Mouse (Mus musculus) erythroblast, embryonic 14.5 days (primary cell): ENCODE measurements around the gene Pum1. TPM values are rescaled to one million over a fixed set of nuclear protein-coding genes. Genes with fewer than 3 reads are reported as not detected.
A peak's percentile ranks its signal among the peaks of the same experiment; 100 is the strongest.
"Not testable (repeated sequence)": the region's sequence is repeated elsewhere in the genome, so short reads cannot be mapped to it uniquely, and the experiment has no call there.

Experiments
- H3K27me3 ChIP-seq: 2 replicates; pipeline ENCODE4 v1.6.1; 2012; ENCODE audit warnings: inconsistent platforms; ENCODE audit not compliant: control insufficient read depth
- H3K36me3 ChIP-seq: 2 replicates; pipeline ENCODE4 v1.6.1; 2012; ENCODE audit warnings: mild to moderate bottlenecking, inconsistent platforms; ENCODE audit not compliant: control insufficient read depth
- H3K4me1 ChIP-seq: 2 replicates; pipeline ENCODE4 v1.6.1; 2012; ENCODE audit warnings: inconsistent platforms; ENCODE audit not compliant: control insufficient read depth
- H3K4me3 ChIP-seq: replicated peaks from 2 replicates; pipeline ENCODE3; 2012; ENCODE audit warnings: moderate library complexity, mild to moderate bottlenecking, inconsistent platforms
- H3K9me3 ChIP-seq: 2 replicates; pipeline ENCODE4 v1.6.1; 2012; ENCODE audit warnings: low read length, inconsistent platforms, mixed read lengths; ENCODE audit not compliant: control insufficient read depth
- GATA1 ChIP-seq: IDR thresholded peaks from 2 replicates; pipeline ENCODE4 v1.6.1; 2012; ENCODE audit warnings: low read length, inconsistent platforms, mixed read lengths
- TAL1 ChIP-seq: IDR thresholded peaks from 3 replicates; pipeline ENCODE4 v1.6.1; 2012; ENCODE audit warnings: low read length, inconsistent platforms, mixed read lengths
- polyA plus RNA-seq: library from polyadenylated mRNA; stranded (reverse); fragments of >175 nt; gene quantifications from 2 replicates; pipeline ENCODE4 v1.2.3, GENCODE M21; 2012

Pum1 gene
- polyA plus RNA-seq: 3.1 and 3.8 TPM in 2 replicates

DNA sequence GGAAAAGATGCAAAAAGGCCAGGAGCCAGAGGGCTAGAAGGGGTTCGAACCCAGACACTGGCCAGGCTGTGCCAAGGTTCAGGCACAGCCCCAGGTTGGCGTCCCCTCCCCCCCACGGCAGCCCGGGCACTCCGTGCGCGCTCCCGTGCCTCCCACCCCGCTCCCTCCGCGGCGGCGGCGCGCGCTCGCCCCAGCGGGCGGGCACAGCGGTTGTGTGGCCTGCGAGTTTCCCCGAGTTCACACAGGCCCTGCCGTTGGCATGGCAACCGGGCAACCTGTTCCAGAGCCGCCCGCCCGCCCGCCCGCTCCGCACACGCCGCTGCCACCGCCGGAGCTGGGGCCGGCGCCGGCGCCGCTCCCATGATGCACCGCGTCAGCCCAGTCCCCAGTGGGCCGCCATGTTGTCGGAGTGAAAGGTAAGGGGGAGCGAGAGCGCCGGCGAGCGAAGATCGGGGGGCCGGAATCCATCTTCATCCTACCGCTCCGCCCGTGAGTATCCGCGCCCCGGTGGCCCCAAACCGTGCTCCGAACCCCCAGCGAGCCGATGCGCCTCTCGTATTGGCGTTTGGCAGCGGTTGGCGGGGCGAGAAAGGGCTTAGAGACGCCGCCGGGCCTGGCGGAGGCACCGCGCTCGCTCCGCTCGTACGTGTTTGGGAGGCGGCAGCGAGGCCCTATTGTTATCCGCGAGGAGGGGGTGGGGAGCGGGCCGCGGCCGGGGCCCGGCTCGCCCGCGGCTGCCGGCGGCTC, at the start of gene Pum1:
TSS of gene Pum1 (plus strand) at position 343 of the 747 bp plus-strand sequence.
- TF ChIP-seq TAL1 (no peak), GATA1 (no peak)
- H3K4me3 ChIP-seq: peak within 1 kb of the TSS; percentile 100
- peaks cover 40% of the 10 kb centered on the region for H3K36me3 ChIP-seq
- H3K4me1 ChIP-seq: peaks cover 77% of the 10 kb centered on the region
- no peaks in the 10 kb centered on the region for H3K9me3 ChIP-seq
- no peaks in the 10 kb centered on the region for H3K27me3 ChIP-seq

DNA sequence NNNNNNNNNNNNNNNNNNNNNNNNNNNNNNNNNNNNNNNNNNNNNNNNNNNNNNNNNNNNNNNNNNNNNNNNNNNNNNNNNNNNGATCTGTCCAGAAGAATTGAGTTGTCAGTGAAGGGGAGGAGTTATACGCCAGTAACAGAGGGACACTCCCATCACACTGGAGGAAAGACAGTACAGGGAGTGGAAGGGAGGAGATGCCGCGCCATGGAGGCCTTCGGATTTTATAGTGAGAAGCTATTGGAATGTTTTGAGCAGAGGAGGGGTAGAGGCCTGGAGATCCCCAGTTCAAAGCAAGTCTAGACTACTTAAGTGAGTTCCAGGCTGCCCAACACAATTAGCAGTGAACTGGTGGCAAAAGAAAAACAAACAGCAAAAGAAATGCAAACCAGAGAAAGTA, 33.7 kb upstream of the Pum1 start:
- H3K4me3 ChIP-seq: no peak overlapping the region
- no peaks in the 10 kb centered on the region for H3K9me3 ChIP-seq
- no peaks in the 10 kb centered on the region for H3K36me3 ChIP-seq
- peaks cover 3% of the 10 kb centered on the region for H3K4me1 ChIP-seq
- H3K27me3 ChIP-seq: peaks cover 3% of the 10 kb centered on the region
- TF ChIP-seq TAL1 (no peak), GATA1 (no peak)

DNA sequence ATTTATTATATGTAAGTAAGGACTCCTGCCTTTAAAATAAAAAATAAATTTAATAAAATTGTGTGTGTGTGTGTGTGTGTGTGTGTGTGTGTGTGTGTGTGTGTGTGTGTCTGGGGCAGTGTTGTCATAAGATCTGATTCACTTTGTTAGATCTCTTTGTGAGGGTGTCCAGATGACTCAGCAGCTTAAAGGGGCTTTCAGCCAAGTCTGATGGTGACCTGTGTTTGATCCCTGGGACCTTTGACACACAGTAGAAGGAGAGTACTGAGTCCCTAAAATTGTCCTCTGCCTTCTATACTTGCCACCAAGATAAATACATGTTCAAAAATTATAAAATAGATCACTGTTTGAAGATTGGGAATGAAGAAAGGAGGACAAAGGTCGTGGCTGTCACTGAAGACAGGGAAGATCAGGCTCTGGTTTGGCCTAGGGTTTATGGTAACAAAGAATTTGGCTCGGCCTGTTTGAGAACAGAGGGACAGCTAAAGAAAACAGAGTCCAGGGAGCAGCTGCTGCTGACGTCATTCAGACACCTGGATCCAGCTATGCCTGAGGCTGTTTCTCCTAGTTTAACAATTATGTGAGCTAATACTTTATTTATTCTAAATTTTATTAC, 32.8 kb upstream of the Pum1 start:
- H3K9me3 ChIP-seq: no peaks in the 10 kb centered on the region
- no peak overlapping the region for H3K4me3 ChIP-seq
- no peak for TF ChIP-seq TAL1
- no peaks in the 10 kb centered on the region for H3K36me3 ChIP-seq
- peaks cover 3% of the 10 kb centered on the region for H3K4me1 ChIP-seq
- peaks cover 5% of the 10 kb centered on the region for H3K27me3 ChIP-seq

DNA sequence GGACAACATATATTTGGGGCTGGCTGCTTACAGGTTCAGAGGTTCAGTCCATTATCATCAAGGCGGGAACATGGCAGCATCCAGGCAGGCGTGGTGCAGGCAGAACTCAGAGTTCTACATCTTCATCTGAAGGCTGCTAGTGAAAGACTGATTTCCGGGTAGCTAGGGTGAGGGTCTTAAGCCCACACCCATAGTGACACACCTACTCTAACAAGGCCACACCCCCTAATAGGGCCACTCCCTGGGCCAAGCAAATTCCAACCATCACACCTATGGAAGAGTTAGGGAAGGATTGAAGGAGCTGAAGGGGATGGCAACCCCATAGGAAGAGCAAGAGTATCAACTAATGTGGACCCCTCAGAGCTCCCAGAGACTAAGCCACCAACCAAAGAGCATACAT, 28.0 kb upstream of the Pum1 start:
- H3K4me1 ChIP-seq, H3K36me3 ChIP-seq, H3K9me3 ChIP-seq, H3K27me3 ChIP-seq, H3K4me3 ChIP-seq: not testable (repeated sequence)

DNA sequence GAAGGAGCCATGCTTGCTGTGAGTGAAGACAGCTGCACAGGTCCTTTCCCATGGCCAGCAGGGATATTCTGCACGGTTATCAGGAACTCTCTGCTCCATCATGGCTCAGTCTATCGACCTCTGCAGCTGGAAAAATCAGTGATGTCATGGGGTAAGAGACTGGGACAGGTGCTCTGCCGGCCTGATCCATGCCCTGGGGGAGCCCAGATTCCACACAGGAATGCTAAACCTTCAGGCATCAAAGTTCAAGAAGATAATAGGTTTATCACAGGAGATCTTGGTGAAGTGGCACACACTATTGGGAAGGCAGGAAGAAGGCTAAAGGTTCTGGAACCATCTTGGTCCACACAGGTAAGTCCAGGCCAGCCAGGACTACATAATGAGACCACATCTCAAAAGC, 26.4 kb upstream of the Pum1 start:
- H3K4me1 ChIP-seq: peaks cover 4% of the 10 kb centered on the region; the same call in 1 of the 2 replicates
- no peak overlapping the region for H3K4me3 ChIP-seq
- H3K27me3 ChIP-seq: peaks cover 2% of the 10 kb centered on the region; the same call in 1 of the 2 replicates
- no peaks in the 10 kb centered on the region for H3K36me3 ChIP-seq
- no peaks in the 10 kb centered on the region for H3K9me3 ChIP-seq
- TF ChIP-seq TAL1: no peak
- no peak for TF ChIP-seq GATA1

DNA sequence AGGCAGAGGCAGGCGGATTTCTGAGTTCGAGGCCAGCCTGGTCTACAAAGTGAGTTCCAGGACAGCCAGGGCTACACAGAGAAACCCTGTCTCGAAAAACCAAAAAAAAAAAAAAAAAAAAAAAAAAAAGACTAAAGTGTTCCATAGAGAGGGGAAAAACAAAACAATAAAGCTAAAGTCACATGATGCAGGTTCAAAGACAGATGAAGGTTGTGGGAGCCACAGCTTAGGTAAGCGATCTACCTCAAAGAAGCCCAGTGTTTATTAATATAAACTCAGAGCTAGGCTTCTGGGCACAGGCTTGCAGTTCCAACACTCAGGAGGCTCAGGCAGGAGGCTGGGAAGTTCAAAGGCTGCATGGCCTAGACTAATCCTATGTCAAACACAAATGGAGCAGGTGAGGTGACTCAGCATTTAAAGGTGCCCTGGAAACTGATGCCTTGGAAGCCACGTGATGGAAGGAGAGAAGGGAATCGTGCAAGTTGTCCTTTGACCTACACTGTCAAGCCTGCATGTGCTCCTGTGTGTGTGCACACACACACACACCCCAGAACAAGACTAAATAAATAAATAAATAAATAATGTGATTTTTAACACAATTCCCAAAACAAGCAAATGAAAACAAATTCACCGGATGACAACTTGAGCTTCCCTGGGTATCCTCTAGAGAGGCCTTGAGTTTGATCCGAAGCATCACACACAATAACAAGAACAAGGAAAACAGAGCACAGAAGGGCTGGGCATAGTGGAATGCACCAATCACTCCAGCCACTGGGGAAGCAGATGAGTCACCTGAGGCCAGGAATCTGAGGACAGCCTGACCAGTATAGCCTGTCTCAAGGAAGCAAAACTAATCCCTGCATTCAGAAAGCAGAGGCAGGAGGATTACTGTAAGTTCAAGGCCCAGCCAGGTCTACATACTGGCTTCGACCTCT, 25.4 kb upstream of the Pum1 start:
- Histone ChIP-seq H3K36me3 (no peaks in the 10 kb centered on the region), H3K9me3 (no peaks in the 10 kb centered on the region), H3K4me3 (no peak overlapping the region), H3K27me3 (peaks cover 2% of the 10 kb centered on the region; the same call in 1 of the 2 replicates), H3K4me1 (peaks cover 4% of the 10 kb centered on the region; the same call in 1 of the 2 replicates)
- no peak for TF ChIP-seq GATA1
- TF ChIP-seq TAL1: no peak

DNA sequence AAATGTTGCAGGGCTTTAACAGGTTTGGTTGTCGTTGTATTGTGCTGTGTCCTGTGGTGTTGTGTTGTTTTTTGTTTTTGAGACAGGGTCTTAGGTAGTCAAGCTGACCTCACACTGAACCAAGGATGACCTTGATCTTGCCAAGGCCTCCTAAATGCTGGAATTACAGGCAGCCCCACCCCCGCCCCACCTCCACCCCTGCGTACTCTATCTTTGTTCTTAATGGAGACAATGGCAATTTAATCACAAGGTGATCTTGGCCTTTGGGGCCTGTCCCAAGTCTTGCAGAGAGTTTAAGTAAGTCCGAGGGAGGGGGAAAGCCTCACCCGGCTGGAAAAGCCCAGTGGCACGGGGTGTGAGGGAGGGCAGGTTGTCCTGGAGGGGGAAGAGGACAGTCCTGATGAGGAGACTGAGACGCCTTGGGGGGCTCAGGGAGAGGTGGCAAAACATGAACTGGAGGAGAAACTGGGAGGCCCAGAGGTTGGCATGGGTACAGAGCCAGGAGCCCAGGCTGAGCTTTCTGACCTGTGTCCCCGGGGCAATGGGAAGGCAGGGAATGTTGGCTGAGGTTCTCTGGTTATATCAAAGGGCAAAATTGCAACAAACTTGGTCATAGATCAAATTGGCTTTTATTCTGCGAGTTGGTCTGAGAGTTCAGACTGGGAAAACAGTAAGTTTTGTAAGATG, 22.9 kb upstream of the Pum1 start:
- Histone ChIP-seq H3K4me1 (peaks cover 4% of the 10 kb centered on the region; the same call in 1 of the 2 replicates), H3K9me3 (no peaks in the 10 kb centered on the region), H3K4me3 (no peak overlapping the region), H3K27me3 (no peaks in the 10 kb centered on the region), H3K36me3 (no peaks in the 10 kb centered on the region)
- TF ChIP-seq GATA1: no peak
- TF ChIP-seq TAL1: no peak

DNA sequence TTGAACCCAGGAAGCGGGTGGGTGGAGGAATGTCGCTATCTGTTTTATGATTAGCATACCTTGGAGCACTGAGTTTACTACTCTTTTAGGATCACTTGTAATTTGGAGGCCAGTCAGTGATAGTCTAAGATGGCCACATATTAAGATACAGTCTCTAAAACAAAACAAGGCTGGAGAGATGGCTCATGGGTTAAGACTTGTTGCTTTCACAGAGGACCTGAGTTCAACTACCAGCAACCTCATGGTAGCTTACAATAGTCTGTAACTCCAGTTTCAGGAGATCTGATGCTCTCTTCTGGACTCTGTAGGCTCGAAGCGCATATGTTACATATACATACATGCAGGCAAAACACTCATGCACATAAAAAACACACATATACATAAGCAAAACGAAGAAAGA, 20.7 kb upstream of the Pum1 start:
- Histone ChIP-seq H3K4me1 (peaks cover 3% of the 10 kb centered on the region; the same call in 1 of the 2 replicates), H3K27me3 (no peaks in the 10 kb centered on the region), H3K36me3 (no peaks in the 10 kb centered on the region), H3K4me3 (no peak overlapping the region), H3K9me3 (no peaks in the 10 kb centered on the region)
- TF ChIP-seq GATA1 (no peak), TAL1 (no peak)

DNA sequence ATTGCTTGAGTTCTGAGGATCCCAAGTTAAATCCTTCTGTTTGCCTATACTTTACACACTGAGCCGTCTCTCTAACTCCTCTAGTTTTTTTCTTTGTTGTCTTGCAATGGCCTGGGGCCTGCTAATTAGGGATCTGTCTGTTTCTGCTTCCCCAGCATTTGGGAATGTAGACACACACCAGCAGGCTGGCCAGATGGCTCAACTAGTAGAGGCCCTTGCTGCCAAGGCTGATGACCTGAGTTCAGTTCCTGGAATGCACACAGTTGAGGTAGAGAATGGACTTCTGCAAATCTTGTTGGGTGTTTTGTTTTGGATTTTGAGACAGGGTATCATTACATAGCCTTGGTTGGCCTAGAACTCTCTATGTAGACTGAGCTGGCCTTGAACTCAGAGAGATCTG, 17.7 kb upstream of the Pum1 start:
- H3K9me3 ChIP-seq: no peaks in the 10 kb centered on the region
- TF ChIP-seq GATA1 (no peak), TAL1 (no peak)
- H3K36me3 ChIP-seq: no peaks in the 10 kb centered on the region
- H3K27me3 ChIP-seq: peaks cover 4% of the 10 kb centered on the region; the same call in 1 of the 2 replicates
- no peaks in the 10 kb centered on the region for H3K4me1 ChIP-seq
- no peak overlapping the region for H3K4me3 ChIP-seq
